Mouse (Mus musculus): ENCODE data around the gene Hist1h4j.

The Hist1h4j gene

GRCm38 (mm10) chr13:21727948-21728572 lies 6.8 kb upstream of the Hist1h4j start:
- DNase-seq: no peak

DNA sequence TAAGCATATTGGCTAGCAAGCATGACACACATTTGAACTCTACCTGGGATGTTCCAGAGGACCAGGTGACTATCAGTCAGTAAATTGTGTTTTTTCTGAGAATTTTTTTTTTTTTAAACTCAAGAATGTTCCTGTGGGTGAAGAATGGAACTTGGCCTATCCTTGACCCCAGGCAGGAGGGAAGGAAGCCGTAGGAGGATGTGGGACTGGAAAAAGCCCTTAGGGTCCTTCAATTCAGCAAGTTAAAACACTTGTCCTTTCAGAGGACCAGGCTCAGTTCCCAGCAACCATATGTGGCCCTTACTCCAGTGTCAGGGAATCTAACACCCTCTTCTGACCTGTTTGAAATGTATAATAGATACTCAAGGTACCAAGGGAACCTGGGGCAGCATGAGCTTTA lies 5.3 kb upstream of the Hist1h4j start:
- DNase-seq: no peak

GRCm38 (mm10) chr13:21733466-21733865 lies 1.4 kb upstream of the Hist1h4j start:
- peak; percentile 43 to 54 for DNase-seq

DNA sequence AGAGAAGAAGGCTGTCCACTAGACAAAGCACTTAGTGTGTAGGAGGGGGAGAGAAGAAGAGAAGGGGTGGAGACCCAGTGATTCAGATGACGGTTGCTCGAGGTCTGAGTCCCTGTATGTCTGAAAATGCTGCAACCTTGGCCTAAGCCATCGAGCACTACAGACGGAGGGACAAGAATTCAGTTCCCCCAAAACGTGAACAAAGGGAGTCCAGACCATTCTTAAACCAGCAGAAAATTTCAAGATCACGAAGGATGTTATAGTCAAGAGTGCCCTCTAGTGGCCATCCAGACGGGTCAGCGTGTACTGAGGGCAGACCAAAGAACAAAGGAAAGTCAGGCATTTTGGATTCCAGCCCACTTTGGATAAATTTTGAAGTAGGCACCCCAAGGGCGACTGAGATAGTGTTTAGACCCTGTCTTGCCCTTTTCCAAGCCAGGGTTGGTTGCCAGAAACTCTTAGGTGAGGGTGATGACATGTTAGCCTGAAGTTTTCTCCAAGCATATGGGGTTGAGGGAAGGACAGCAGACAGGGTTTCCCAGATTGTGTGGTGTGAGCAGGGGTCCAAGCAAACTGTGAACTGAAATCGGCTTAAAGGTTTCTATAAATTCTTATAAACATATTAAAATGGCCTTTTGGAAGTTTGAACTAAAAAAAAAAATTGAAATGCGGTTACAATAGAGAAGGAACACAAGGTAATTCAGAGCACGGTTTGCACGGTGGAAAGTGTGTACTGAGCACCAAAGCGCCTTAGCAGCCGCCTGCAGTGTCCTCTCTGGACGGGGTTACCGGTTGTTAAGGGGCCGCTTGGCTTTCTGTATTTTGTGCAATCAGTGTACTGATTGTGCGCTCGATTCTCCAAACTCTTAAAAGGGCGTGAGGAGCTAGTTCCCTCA lies 606 bp upstream of the Hist1h4j start:
- DNase-seq: peak; percentile 66 to 71

GRCm38 (mm10) chr13:21745006-21745405 lies 10.1 kb downstream of the Hist1h4j start:
- no peak for DNase-seq

GRCm38 (mm10) chr13:21749387-21750158 lies 14.7 kb downstream of the Hist1h4j start:
- no peak for DNase-seq

- peak; percentile 97 for DNase-seq
Observed at GRCm38 (mm10) chr13:21750159-21751017, 15.5 kb downstream of the Hist1h4j start, which contains the start of gene Hist1h4k. Gene Hist1h4k (minus strand): TSS chr13:21750505.

DNA sequence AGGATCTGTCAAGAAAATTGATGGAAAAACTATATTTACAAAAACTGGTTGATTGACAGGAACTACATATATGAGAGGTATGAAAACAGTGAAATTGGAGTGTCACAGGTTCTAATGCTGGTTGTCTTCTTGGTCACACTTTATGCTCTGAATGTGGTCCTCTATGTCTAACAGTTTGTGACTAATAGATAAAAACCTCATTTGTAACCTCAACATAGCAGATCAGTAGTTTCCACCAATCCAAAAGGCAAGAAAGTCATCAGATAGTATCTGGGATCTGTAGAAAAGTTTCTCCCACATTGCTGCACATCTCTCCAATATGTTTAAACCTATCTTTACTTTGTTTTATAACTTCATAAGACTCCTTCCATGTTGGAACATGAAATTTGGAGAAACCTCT lies 16.6 kb downstream of the Hist1h4j start:
- DNase-seq: no peak

- no peak for DNase-seq
Observed at GRCm38 (mm10) chr13:21751827-21752226, 17.0 kb downstream of the Hist1h4j start.

DNA sequence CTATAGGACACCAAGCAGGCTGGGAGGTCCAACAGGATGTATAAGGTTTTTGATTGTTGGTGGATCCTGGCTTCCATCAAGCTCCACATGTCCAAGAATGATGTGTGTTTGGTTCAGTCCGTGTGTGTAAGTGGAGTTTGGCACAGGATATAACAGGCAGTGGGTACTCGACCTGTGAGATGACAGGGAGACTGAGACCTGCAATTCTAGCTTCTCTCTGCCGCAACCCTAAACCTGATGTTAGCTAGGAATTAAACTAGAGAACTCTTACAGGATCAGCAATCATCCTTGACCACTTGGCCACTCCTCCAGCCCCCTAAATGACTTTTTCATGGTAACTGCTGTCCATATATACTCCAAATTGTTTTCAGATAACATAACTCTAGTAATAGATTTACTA lies 17.5 kb downstream of the Hist1h4j start:
- no peak for DNase-seq

- DNase-seq: no peak
Observed at GRCm38 (mm10) chr13:21753051-21753523, 18.2 kb downstream of the Hist1h4j start.

- peak; percentile 67 to 77 for DNase-seq
Observed at GRCm38 (mm10) chr13:21753524-21754285, 18.8 kb downstream of the Hist1h4j start, which contains the start of the genes Hist1h2ak and Hist1h2bn. Gene Hist1h2ak (minus strand): TSS chr13:21753827. Gene Hist1h2bn (plus strand): TSS chr13:21754123.

GRCm38 (mm10) chr13:21754294-21755001 lies 19.6 kb downstream of the Hist1h4j start:
- peak; percentile 27 to 32 for DNase-seq

DNA sequence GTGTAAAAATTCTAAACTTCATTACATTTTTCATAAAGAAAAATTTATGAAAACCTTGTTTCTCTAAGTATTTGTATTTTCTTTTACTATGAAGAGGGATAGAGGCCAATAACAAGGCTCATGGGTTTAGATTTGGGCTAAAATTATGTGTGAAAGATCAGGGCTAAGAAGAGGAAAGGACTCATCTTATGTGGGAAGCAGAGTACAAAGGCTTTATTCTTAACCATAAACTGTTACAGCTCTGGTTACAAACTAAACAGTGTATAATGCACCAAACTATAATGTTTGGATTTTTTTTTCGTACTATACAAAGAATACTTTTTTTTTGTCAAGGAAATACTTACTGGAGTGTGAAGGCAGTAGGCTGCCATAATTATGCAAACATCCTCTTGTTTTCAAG lies 20.8 kb downstream of the Hist1h4j start:
- DNase-seq: no peak

GRCm38 (mm10) chr13:21778814-21779766 lies 44.2 kb downstream of the Hist1h4j start:
- DNase-seq: peak; percentile 58 to 72

DNA sequence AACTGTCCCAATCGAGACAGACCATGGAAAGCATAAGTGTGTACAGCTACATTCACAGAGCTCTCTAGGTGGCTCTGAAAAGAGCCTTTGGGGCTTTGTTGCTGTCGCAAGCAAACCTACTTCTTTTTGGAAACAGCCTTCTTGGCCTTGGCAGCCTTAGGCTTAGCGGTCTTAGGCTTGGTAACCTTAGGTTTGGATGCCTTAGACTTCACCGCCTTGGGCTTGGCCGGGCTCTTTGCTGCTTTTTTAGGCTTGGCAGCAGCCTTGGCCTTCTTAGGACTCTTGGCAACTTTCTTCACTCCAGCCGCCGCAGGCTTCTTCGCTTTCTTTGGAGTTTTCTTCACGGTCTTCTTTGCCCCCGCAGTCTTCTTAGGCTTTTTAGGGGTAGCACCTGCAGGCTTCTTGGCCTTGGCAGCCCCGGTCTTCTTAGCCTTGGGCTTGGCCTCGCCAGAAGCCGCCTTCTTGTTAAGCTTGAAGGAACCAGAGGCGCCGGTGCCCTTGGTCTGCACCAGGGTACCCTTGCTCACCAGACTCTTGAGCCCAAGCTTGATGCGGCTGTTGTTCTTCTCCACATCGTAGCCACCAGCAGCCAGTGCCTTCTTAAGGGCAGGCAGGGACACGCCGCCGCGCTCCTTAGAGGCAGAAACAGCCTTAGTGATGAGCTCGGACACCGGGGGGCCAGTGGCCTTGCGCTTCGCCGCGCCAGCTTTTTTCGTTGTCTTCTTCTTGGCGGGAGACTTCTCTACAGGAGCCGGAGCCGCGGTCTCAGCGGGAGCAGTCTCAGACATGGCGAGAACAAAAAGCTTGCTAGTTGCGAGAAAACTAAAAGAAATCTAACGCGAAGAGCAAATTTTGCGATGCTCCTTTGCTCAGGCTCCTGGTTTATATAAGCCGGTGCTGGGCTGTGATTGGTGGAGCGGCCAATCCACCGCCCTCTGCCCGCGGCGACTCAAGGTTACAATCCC lies 45.2 kb downstream of the Hist1h4j start, which contains the start of gene Hist1h1b:
Gene Hist1h1b (minus strand): TSS at position 859 of the 965 bp plus-strand sequence.
- peak; percentile 72 to 82 for DNase-seq

DNA sequence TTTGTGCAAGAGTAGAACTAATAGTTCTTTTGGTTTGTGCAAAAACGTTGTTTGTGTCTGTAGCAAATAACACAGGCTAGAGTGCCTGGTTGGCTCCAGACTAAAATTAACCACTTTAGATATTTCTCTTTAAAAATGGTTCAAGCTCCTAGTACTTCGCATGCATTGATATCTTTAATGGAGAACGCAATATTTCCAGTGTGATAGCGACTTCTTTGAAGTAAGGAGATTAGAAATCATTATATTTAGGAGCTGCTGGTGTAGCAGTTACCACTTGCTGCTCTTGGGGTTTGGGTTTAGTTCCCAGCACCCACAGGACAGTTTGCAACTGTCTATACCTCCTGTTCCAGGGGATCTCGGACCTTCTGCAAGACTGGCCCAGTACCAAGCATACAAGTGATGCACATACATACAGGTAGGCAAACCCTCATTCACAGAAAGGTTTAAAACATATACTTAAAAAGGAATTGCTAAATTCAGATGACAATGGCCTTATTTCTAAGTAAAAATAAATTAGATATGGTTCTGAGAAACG lies 46.2 kb downstream of the Hist1h4j start:
- no peak for DNase-seq

GRCm38 (mm10) chr13:21781639-21782038 lies 46.8 kb downstream of the Hist1h4j start:
- no peak for DNase-seq
